Mouse (Mus musculus): Measurements from ENCODE around the gene Dner. TPM values are rescaled to one million over a fixed set of nuclear protein-coding genes. Genes with fewer than 3 reads are reported as not detected.

The Dner gene
- polyA plus RNA-seq, 1 experiment from 2014 or later, result 76.4 TPM

- H3K4me3 ChIP-seq, result no peak overlapping the region
- H3K27ac ChIP-seq (replicated peaks), result no peak overlapping the region
- no peaks in the 10 kb centered on the region for H3K27me3 ChIP-seq
- no peaks in the 10 kb centered on the region for H3K9me3 ChIP-seq
- H3K9ac ChIP-seq (replicated peaks), result no peak overlapping the region
- H3K4me1 ChIP-seq, result no peaks in the 10 kb centered on the region
- ATAC-seq (ENCODE audit: low FRiP score, low read depth), result no peak
- H3K4me2 ChIP-seq (replicated peaks), result no peak overlapping the region
- no peaks in the 10 kb centered on the region for H3K36me3 ChIP-seq
- WGBS, result 85% methylated on average over 5 of the region's 5 CpGs
These were observed 290.3 kb downstream of the Dner start for GRCm38 (mm10) chr1:84405551-84406290.

- Histone ChIP-seq H3K27ac (replicated peaks) (no peak overlapping the region), H3K36me3 (no peaks in the 10 kb centered on the region), H3K4me2 (replicated peaks) (no peak overlapping the region), H3K9me3 (no peaks in the 10 kb centered on the region), H3K27me3 (no peaks in the 10 kb centered on the region), H3K4me1 (no peaks in the 10 kb centered on the region), H3K4me3 (no peak overlapping the region), H3K9ac (replicated peaks) (no peak overlapping the region)
- 54% methylated on average over 12 of the region's 12 CpGs for WGBS
- ATAC-seq (ENCODE audit: low FRiP score, low read depth), result no peak
These were observed 291.1 kb downstream of the Dner start for GRCm38 (mm10) chr1:84404880-84405279.

GRCm38 (mm10) chr1:84402154-84402553 lies 293.9 kb downstream of the Dner start:
- Histone ChIP-seq H3K4me2 (replicated peaks) (no peak overlapping the region), H3K27me3 (no peaks in the 10 kb centered on the region), H3K9ac (replicated peaks) (no peak overlapping the region), H3K9me3 (no peaks in the 10 kb centered on the region), H3K4me1 (no peaks in the 10 kb centered on the region), H3K36me3 (no peaks in the 10 kb centered on the region), H3K27ac (replicated peaks) (no peak overlapping the region), H3K4me3 (no peak overlapping the region)
- 77% methylated on average over 1 of the region's 1 CpGs for WGBS
- ATAC-seq (ENCODE audit: low FRiP score, low read depth), result no peak

GRCm38 (mm10) chr1:84399671-84400070 lies 296.4 kb downstream of the Dner start:
- Histone ChIP-seq H3K9me3 (no peaks in the 10 kb centered on the region), H3K4me1 (no peaks in the 10 kb centered on the region), H3K27me3 (no peaks in the 10 kb centered on the region), H3K9ac (replicated peaks) (no peak overlapping the region), H3K4me3 (no peak overlapping the region), H3K4me2 (replicated peaks) (no peak overlapping the region), H3K36me3 (no peaks in the 10 kb centered on the region), H3K27ac (replicated peaks) (no peak overlapping the region)
- WGBS, result 81% methylated on average over 3 of the region's 3 CpGs
- no peak for ATAC-seq (ENCODE audit: low FRiP score, low read depth)

GRCm38 (mm10) chr1:84399118-84399517 lies 296.9 kb downstream of the Dner start:
- no peaks in the 10 kb centered on the region for H3K36me3 ChIP-seq
- no peaks in the 10 kb centered on the region for H3K4me1 ChIP-seq
- no peak overlapping the region for H3K27ac ChIP-seq (replicated peaks)
- no peaks in the 10 kb centered on the region for H3K27me3 ChIP-seq
- H3K4me3 ChIP-seq, result no peak overlapping the region
- ATAC-seq (ENCODE audit: low FRiP score, low read depth), result no peak
- no peaks in the 10 kb centered on the region for H3K9me3 ChIP-seq
- 96% methylated on average over 4 of the region's 4 CpGs for WGBS
- H3K4me2 ChIP-seq (replicated peaks), result no peak overlapping the region
- no peak overlapping the region for H3K9ac ChIP-seq (replicated peaks)

- 79% methylated on average over 3 of the region's 3 CpGs for WGBS
- H3K9ac ChIP-seq (replicated peaks), result no peak overlapping the region
- H3K4me3 ChIP-seq, result no peak overlapping the region
- no peaks in the 10 kb centered on the region for H3K36me3 ChIP-seq
- H3K27me3 ChIP-seq, result no peaks in the 10 kb centered on the region
- no peaks in the 10 kb centered on the region for H3K4me1 ChIP-seq
- no peak overlapping the region for H3K27ac ChIP-seq (replicated peaks)
- H3K9me3 ChIP-seq, result no peaks in the 10 kb centered on the region
- H3K4me2 ChIP-seq (replicated peaks), result no peak overlapping the region
- ATAC-seq (ENCODE audit: low FRiP score, low read depth), result no peak
These were observed 299.2 kb downstream of the Dner start for GRCm38 (mm10) chr1:84396787-84397186.

GRCm38 (mm10) chr1:84395928-84396327 lies 300.1 kb downstream of the Dner start:
- no peak overlapping the region for H3K4me3 ChIP-seq
- no peak overlapping the region for H3K9ac ChIP-seq (replicated peaks)
- no peak overlapping the region for H3K27ac ChIP-seq (replicated peaks)
- no peaks in the 10 kb centered on the region for H3K27me3 ChIP-seq
- ATAC-seq (ENCODE audit: low FRiP score, low read depth), result no peak
- no peaks in the 10 kb centered on the region for H3K4me1 ChIP-seq
- H3K36me3 ChIP-seq, result no peaks in the 10 kb centered on the region
- no peak overlapping the region for H3K4me2 ChIP-seq (replicated peaks)
- 69% methylated on average over 8 of the region's 8 CpGs for WGBS
- no peaks in the 10 kb centered on the region for H3K9me3 ChIP-seq

- H3K4me1 ChIP-seq, result no peaks in the 10 kb centered on the region
- no peak overlapping the region for H3K9ac ChIP-seq (replicated peaks)
- no peak overlapping the region for H3K4me2 ChIP-seq (replicated peaks)
- no peaks in the 10 kb centered on the region for H3K27me3 ChIP-seq
- 91% methylated on average over 4 of the region's 4 CpGs for WGBS
- no peaks in the 10 kb centered on the region for H3K36me3 ChIP-seq
- no peak overlapping the region for H3K27ac ChIP-seq (replicated peaks)
- H3K9me3 ChIP-seq, result no peaks in the 10 kb centered on the region
- H3K4me3 ChIP-seq, result no peak overlapping the region
- no peak for ATAC-seq (ENCODE audit: low FRiP score, low read depth)
These were observed 305.1 kb downstream of the Dner start for GRCm38 (mm10) chr1:84390961-84391360.

- no peak for ATAC-seq (ENCODE audit: low FRiP score, low read depth)
- Histone ChIP-seq H3K4me2 (replicated peaks) (no peak overlapping the region), H3K27ac (replicated peaks) (no peak overlapping the region), H3K36me3 (no peaks in the 10 kb centered on the region), H3K9me3 (no peaks in the 10 kb centered on the region), H3K4me3 (no peak overlapping the region), H3K9ac (replicated peaks) (no peak overlapping the region), H3K27me3 (no peaks in the 10 kb centered on the region), H3K4me1 (peaks cover 3% of the 10 kb centered on the region; the same call in 1 of the 2 replicates)
- WGBS, result 60% methylated on average over 4 of the region's 4 CpGs
These were observed 308.4 kb downstream of the Dner start for GRCm38 (mm10) chr1:84387616-84388015.

GRCm38 (mm10) chr1:84386481-84387146 lies 309.4 kb downstream of the Dner start:
- H3K4me3 ChIP-seq, result no peak overlapping the region
- no peaks in the 10 kb centered on the region for H3K27me3 ChIP-seq
- no peak overlapping the region for H3K27ac ChIP-seq (replicated peaks)
- H3K4me1 ChIP-seq, result peaks cover 3% of the 10 kb centered on the region; the same call in 1 of the 2 replicates
- no peak overlapping the region for H3K9ac ChIP-seq (replicated peaks)
- WGBS, result 92% methylated on average over 8 of the region's 8 CpGs
- no peak overlapping the region for H3K4me2 ChIP-seq (replicated peaks)
- H3K36me3 ChIP-seq, result no peaks in the 10 kb centered on the region
- no peak for ATAC-seq (ENCODE audit: low FRiP score, low read depth)
- no peaks in the 10 kb centered on the region for H3K9me3 ChIP-seq

GRCm38 (mm10) chr1:84382709-84383108 lies 313.3 kb downstream of the Dner start:
- H3K36me3 ChIP-seq, result no peaks in the 10 kb centered on the region
- H3K4me1 ChIP-seq, result peaks cover 3% of the 10 kb centered on the region; the same call in 1 of the 2 replicates
- WGBS, result 79% methylated on average over 1 of the region's 1 CpGs
- no peaks in the 10 kb centered on the region for H3K9me3 ChIP-seq
- no peak overlapping the region for H3K4me2 ChIP-seq (replicated peaks)
- ATAC-seq (ENCODE audit: low FRiP score, low read depth), result no peak
- no peak overlapping the region for H3K9ac ChIP-seq (replicated peaks)
- no peak overlapping the region for H3K27ac ChIP-seq (replicated peaks)
- H3K4me3 ChIP-seq, result no peak overlapping the region
- H3K27me3 ChIP-seq, result no peaks in the 10 kb centered on the region

GRCm38 (mm10) chr1:84382064-84382463 lies 314.0 kb downstream of the Dner start:
- Histone ChIP-seq H3K4me1 (peaks cover 3% of the 10 kb centered on the region; the same call in 1 of the 2 replicates), H3K27ac (replicated peaks) (no peak overlapping the region), H3K27me3 (no peaks in the 10 kb centered on the region), H3K9ac (replicated peaks) (no peak overlapping the region), H3K9me3 (no peaks in the 10 kb centered on the region), H3K36me3 (no peaks in the 10 kb centered on the region), H3K4me3 (no peak overlapping the region), H3K4me2 (replicated peaks) (no peak overlapping the region)
- ATAC-seq (ENCODE audit: low FRiP score, low read depth), result no peak
- WGBS, result 90% methylated on average over 5 of the region's 5 CpGs

All from midbrain, embryonic 12.5 days (tissue).